Mouse (Mus musculus): ENCODE data around the gene Nckap1l.
"Not testable (repeated sequence)": the region's sequence is repeated elsewhere in the genome, so short reads cannot be mapped to it uniquely, and the experiment has no call there.

Nckap1l gene

GRCm38 (mm10) chr15:103453551-103454218 is at the start of gene Nckap1l:
TSS of gene Nckap1l (plus strand) at chr15:103453794.
- DNase-seq (ENCODE audit: extremely low spot score) = no peak

DNA sequence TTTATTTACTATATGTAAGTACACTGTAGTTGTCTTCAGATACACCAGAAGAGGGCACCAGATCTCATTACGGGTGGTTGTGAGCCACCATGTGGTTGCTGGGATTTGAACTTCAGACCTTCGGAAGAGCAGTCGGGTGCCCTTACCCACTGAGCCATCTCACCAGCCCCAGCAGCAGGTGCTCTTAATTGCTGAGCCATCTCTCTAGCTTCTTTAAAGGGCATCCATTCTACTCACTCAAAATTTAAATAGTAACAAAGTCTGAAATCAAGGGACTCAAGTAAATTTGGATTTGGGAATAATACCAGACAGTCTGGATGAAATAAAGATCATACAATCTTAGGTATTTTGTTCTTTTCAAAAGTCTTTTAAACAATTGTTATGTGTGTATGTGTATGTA is 48.0 kb upstream of the Nckap1l start:
- DNase-seq (ENCODE audit: extremely low spot score) = not testable (repeated sequence)

DNA sequence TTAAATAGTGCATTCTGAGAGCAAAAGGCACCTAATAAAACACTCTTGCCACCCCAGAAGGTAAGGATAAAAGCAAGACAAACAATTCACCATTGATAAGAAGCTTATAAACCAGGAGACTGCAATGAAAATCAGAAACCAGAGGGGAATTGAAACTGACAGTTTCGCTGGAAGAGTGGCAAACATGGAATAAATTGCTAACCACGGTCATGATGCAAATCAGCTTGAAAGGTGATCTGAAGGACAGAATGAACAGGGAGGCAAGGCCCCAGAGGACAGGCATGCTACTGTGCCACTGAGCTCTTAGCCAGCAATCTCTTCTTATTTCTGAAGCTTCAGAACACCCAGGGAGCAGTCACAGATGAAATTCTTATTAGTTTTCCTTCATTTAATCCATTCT is 26.6 kb upstream of the Nckap1l start:
- no peak for DNase-seq (ENCODE audit: extremely low spot score)

DNA sequence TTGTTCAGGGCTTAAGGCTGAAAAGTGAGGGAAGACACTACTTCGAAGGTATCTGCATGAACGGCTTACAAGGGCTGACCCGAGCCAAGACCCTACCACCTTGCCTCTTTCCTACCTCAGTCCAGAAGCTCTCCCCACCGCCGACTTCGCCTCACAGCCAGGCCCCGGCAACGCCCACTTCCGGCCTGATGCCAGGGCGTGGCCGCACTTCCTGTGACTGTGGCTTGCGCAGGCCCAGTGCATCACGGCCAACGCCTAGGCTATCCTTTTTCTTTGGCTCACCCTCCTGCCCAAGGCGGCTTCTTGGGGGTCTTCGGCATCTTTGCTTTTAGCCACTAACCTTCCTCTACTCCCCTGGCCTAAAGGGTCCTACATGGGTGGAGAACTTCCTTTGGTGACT is 23.4 kb upstream of the Nckap1l start, which contains the start of gene Gtsf1:
Gene Gtsf1 (minus strand): TSS at position 230 of the 400 bp plus-strand sequence.
- DNase-seq (ENCODE audit: extremely low spot score) = no peak

DNA sequence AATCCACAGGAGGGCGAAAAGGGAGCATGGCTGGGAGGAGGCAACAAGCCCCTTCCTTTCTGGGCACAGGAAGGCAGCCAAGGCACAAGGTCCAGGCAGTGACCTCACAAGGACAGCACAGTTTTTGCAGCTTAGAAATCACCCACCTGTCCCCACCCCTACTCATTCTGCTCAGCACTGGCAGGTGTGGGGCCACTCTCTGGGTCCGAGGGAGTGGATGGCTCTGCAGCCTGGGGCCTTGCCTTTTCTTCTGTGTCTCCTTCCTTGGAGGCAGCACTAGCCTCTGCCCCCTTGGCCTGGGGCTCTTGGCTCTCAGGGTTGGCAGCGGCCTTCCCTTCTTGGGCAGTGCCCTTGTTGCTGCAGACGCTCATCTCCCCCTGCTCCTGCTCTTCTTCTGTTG is 7.6 kb upstream of the Nckap1l start:
- not testable (repeated sequence) for DNase-seq (ENCODE audit: extremely low spot score)

- no peak for DNase-seq (ENCODE audit: extremely low spot score)
Measured at GRCm38 (mm10) chr15:103448369-103448768, 5.2 kb upstream of the Nckap1l start, which contains the start of gene Gtsf2. TSS of gene Gtsf2 (minus strand) at chr15:103448469.

DNA sequence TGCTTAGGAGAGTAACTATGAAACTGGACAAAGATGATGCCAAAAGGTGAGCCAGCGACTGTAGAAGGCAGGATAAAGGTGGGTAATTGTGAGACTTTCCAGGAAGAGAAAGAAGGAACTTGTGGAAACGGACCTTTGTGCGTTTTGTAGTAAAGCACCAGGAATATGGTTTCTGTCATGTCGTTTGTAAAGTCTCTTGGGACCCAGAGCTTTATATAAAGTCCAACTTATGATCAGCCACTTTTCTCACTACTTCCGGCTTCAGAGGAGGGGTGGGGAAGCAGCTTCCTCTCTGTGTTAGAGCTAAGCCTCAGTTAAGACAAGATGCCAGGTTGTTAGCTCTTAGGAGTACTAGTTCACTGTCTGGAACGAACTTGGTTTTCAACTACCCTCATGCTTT is 855 bp downstream of the Nckap1l start:
- DNase-seq (ENCODE audit: extremely low spot score) = no peak

- DNase-seq (ENCODE audit: extremely low spot score) = no peak
Measured at GRCm38 (mm10) chr15:103462539-103463261, 9.1 kb downstream of the Nckap1l start.

DNA sequence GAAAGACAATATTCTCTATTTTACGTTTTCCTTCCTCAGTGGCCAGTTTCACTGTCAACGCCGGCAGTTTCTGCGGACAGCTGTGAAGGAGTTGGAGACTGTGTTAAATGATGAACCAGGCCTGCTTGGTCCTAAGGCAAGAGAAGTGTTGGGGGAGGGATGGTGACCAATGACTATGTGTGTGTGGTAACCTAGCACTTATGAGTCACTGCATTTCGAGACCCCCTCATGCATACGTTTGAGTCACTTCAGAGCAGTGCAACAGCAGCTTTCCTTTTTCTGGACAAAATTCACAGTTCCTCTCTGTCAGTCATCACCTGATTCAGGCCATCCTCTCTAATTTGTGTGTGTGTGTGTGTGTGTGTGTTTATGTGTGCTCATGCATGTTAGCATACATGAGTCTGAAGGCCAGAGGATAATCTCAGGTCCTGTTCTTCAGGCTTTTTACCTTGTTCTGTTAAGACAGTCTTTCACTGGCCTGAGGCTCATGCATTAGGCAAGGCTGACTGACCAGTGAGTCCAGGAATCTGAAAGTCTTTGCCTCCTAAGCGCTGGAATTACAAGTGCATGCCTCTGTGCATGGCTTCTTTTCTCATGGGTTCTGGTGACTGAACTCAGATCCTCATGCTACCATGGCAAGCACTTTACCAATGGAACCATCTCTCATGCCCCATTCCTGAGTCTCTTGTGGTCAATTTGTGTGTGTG is 18.0 kb downstream of the Nckap1l start:
- no peak for DNase-seq (ENCODE audit: extremely low spot score)

GRCm38 (mm10) chr15:103472265-103472664 is 18.7 kb downstream of the Nckap1l start:
- DNase-seq (ENCODE audit: extremely low spot score) = no peak

DNA sequence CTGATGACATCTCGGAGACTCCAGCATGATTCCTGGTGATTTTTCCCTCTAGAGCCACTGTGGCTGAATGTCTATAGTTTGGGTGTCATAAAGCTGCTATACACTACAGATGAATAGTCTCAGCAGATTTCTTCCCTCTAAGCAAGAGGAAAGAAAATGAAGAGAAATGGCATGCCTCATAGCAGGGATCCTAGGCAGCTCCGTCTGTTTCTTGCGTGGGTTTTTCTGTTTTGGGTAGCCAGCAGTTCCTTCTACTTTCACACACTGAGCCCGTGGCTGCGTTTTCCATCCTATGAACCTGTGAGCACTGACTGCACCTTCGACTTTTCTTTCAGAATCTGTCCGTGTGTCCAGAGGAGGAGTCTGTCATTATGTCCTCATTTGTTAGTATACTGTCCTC is 19.6 kb downstream of the Nckap1l start:
- DNase-seq (ENCODE audit: extremely low spot score) = no peak

DNA sequence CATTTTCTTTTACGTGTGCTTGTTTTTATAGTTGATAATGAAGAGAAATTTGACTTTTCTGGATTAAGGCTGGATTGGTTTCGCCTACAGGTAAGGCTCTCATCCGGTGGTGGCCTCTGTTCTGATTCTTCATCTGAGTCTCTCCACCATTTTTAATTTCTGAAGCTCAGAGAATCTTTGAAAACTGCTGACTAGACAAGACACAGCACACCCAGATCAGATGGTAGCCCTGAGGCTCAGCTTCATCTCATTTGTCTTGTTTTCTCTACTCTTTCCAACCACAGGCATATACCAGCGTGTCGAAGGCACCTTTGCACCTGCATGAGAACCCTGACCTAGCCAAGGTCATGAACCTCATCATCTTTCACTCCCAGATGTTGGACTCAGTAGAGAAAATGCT is 20.2 kb downstream of the Nckap1l start:
- DNase-seq (ENCODE audit: extremely low spot score) = no peak

GRCm38 (mm10) chr15:103479080-103479606 is 25.5 kb downstream of the Nckap1l start:
- no peak for DNase-seq (ENCODE audit: extremely low spot score)

- no peak for DNase-seq (ENCODE audit: extremely low spot score)
Measured at GRCm38 (mm10) chr15:103480129-103480528, 26.5 kb downstream of the Nckap1l start.

- peak; percentile 60 for DNase-seq (ENCODE audit: extremely low spot score)
Measured at GRCm38 (mm10) chr15:103482488-103482887, 28.9 kb downstream of the Nckap1l start.

- DNase-seq (ENCODE audit: extremely low spot score) = no peak
Measured at GRCm38 (mm10) chr15:103484490-103484889, 30.9 kb downstream of the Nckap1l start.

- DNase-seq (ENCODE audit: extremely low spot score) = no peak
Measured at GRCm38 (mm10) chr15:103485106-103485505, 31.5 kb downstream of the Nckap1l start.

DNA sequence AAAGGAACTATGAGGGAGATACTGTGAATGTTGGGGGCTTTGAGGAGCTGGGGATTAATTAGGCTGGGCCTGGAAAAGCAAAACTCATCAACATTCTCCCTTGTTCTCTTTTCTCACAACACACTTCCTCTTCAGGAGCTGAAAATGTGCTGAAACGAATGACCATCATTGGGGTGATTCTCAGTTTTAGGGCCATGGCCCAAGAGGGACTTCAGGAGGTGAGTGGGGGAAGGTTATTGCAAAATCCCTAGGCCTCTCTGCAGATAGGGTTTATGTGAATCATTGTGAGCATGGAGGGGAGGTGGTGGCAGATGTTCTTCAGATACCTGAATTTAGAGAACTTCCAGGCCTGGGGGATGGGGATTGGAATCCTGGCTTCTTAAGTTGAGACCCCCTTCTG is 33.1 kb downstream of the Nckap1l start:
- no peak for DNase-seq (ENCODE audit: extremely low spot score)

DNA sequence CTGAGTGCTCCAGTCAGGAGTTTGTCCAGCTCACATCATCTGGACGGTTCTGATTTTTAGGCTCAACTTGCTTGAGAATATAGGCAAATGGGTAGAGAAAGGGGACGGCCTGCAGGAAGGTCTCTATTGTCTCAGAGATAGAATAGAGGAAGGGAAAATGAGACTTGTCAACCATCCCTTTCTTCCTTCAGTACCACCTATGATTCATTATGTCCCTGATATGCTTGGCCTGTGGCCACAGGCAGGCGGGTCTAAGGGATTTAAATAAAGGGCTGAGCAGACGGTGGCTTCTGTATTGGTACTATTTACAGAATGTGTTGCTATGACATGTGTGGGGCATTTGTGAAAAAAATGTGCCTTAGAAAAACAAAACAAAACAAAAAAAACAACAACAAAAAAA is 34.7 kb downstream of the Nckap1l start:
- DNase-seq (ENCODE audit: extremely low spot score) = no peak

GRCm38 (mm10) chr15:103496204-103497140 is 42.9 kb downstream of the Nckap1l start:
- DNase-seq (ENCODE audit: extremely low spot score) = no peak

GRCm38 (mm10) chr15:103498157-103498556 is 44.6 kb downstream of the Nckap1l start:
- peak; percentile 24 for DNase-seq (ENCODE audit: extremely low spot score)

All from embryo, embryonic 9.5 days (tissue).